ENCODE assay signal across 8 mouse cellular contexts in genomic region chr8:120800308-120800865, GRCm38 (mm10).
DNase-seq lines count a peak whose midpoint lies in the region; ATAC-seq lines count a peak whose summit lies in the region.

No protein-coding gene starts in this region.

- H3K9ac ChIP-seq in embryonic facial prominence, embryonic 12.5 days = no peak overlapping the region
- H3K9ac ChIP-seq in hindbrain, embryonic 11.5 days (ENCODE audit: low read depth, low read length) = no peak overlapping the region

- H3K27ac ChIP-seq in embryonic facial prominence, embryonic 12.5 days = no peak overlapping the region
- no peak overlapping the region for H3K27ac ChIP-seq in hindbrain, embryonic 11.5 days (ENCODE audit: low read depth, low read length)

- 4% methylated on average over 17 of the region's 17 CpGs for WGBS in embryonic facial prominence, embryonic 12.5 days
- WGBS in hindbrain, embryonic 11.5 days = 6% methylated on average over 17 of the region's 17 CpGs

- H3K4me2 ChIP-seq in embryonic facial prominence, embryonic 12.5 days (replicated peaks) = peak overlapping the region; percentile 34
- H3K4me2 ChIP-seq in hindbrain, embryonic 11.5 days (replicated peaks; ENCODE audit: low read depth, low read length) = 0 out of 2 replicates have a peak overlapping the region, but pooled peaks have one; percentile 17

- no peaks in the 10 kb centered on the region for H3K4me1 ChIP-seq in embryonic facial prominence, embryonic 12.5 days
- no peaks in the 10 kb centered on the region for H3K4me1 ChIP-seq in hindbrain, embryonic 11.5 days (replicated peaks; ENCODE audit: control insufficient read depth, insufficient read depth, low read length)

- H3K27me3 ChIP-seq in embryonic facial prominence, embryonic 12.5 days = peaks cover 18% of the 10 kb centered on the region
- H3K27me3 ChIP-seq in hindbrain, embryonic 11.5 days (ENCODE audit: control insufficient read depth, insufficient read depth, low read length) = peaks cover 7% of the 10 kb centered on the region; the same call in 1 of the 2 replicates

- ATAC-seq in embryonic facial prominence, embryonic 12.5 days (ENCODE audit: insufficient number of reproducible peaks, insufficient read depth, low FRiP score, low TSS enrichment) = no peak
- ATAC-seq in hindbrain, embryonic 11.5 days (ENCODE audit: low FRiP score) = no peak
- peak; percentile 54 for ATAC-seq in megakaryocyte progenitor cell, adult 5-6 weeks (replicated peaks; ENCODE audit: poor library complexity)

- H3K9me3 ChIP-seq in embryonic facial prominence, embryonic 12.5 days = no peaks in the 10 kb centered on the region
- H3K9me3 ChIP-seq in hindbrain, embryonic 11.5 days (ENCODE audit: control insufficient read depth, low read length) = no peaks in the 10 kb centered on the region

- H3K4me3 ChIP-seq in embryonic facial prominence, embryonic 12.5 days = no peak overlapping the region
- H3K4me3 ChIP-seq in hindbrain, embryonic 11.5 days (ENCODE audit: low read depth, low read length) = no peak overlapping the region

- H3K36me3 ChIP-seq in embryonic facial prominence, embryonic 12.5 days = no peaks in the 10 kb centered on the region
- no peaks in the 10 kb centered on the region for H3K36me3 ChIP-seq in hindbrain, embryonic 11.5 days (ENCODE audit: control insufficient read depth, insufficient read depth, low read length)

- peak; percentile 56 to 71 for DNase-seq in adrenal gland, adult 18-20 months (ENCODE audit: low spot score in 2 of 2)
- no peak for DNase-seq in adrenal gland, adult 8-10 months
- peak; percentile 53 for DNase-seq in NIH3T3 (ENCODE audit: low read depth)
- peak; percentile 83 for DNase-seq in hindbrain, embryonic 11.5 days (ENCODE audit: low spot score)
- peak; percentile 41 to 49 for DNase-seq in layer of hippocampus, postnatal 14 days (ENCODE audit: low spot score in 2 of 2)
- DNase-seq in right cerebral cortex, postnatal 4 days = peak; percentile 79
